Mouse (Mus musculus): ENCODE data around the gene Calm3.

The Calm3 gene

GRCm38 (mm10) chr7:16914453-16915343 lies 9.2 kb downstream of the Calm3 start:
- TF ChIP-seq POU5F1 (IDR thresholded peaks at IDR 0.05; ENCODE audit: borderline replicate concordance, low read length) (no peak), CTCF (conservative IDR thresholded peaks at IDR 0.05; ENCODE audit: low read length) (no peak), NANOG (IDR thresholded peaks at IDR 0.05; ENCODE audit: borderline replicate concordance, low read length) (no peak)
- Histone ChIP-seq H3K4me3 (replicated peaks; ENCODE audit: low read length) (no peak overlapping the region), H3K4me1 (replicated peaks; ENCODE audit: low read depth, low read length) (peaks cover 64% of the 10 kb centered on the region), H3K27me3 (ENCODE audit: insufficient read depth, low read length) (peaks cover 5% of the 10 kb centered on the region; the same call in 1 of the 2 replicates), H3K36me3 (ENCODE audit: insufficient read depth, low read length) (peaks cover 51% of the 10 kb centered on the region), H3K9me3 (ENCODE audit: low read length) (no peaks in the 10 kb centered on the region)

DNA sequence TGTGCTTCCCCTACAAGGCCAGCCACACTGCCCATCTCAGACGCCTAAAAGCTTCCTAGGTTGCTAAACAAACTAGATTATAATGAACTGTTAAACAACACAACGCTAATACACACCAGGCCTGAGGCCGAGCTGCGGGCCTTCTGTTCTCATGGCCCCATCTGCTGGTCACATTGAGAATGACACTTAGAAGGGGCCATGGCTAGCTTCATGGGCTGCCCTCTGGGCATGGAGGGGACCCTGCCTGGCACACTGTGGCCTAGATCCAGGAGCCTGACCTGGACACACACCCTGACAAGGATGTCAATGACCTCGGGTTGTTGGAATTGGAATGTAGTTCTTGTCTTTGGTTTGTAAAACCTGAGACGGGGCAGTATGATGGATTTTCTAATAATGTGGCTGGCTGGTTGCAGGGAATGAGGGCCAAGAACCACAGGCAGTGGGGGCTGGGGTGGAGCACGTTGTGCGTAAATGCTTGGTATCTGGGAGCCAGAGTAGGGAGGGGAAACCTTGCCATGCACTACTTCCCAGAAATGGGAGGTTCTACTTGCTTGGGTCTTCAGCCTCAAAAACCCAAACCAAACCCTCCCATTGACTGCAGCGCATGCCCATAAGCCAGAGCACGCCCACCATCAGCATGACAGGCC lies 10.0 kb downstream of the Calm3 start:
- H3K4me3 ChIP-seq (replicated peaks; ENCODE audit: low read length), result no peak overlapping the region
- H3K27me3 ChIP-seq (ENCODE audit: insufficient read depth, low read length), result peaks cover 13% of the 10 kb centered on the region
- TF ChIP-seq POU5F1 (IDR thresholded peaks at IDR 0.05; ENCODE audit: borderline replicate concordance, low read length), result no peak
- TF ChIP-seq CTCF (conservative IDR thresholded peaks at IDR 0.05; ENCODE audit: low read length), result peak; percentile 77
- no peak for TF ChIP-seq NANOG (IDR thresholded peaks at IDR 0.05; ENCODE audit: borderline replicate concordance, low read length)
- no peaks in the 10 kb centered on the region for H3K9me3 ChIP-seq (ENCODE audit: low read length)
- H3K4me1 ChIP-seq (replicated peaks; ENCODE audit: low read depth, low read length), result peaks cover 58% of the 10 kb centered on the region
- peaks cover 44% of the 10 kb centered on the region for H3K36me3 ChIP-seq (ENCODE audit: insufficient read depth, low read length)

- Histone ChIP-seq H3K4me1 (replicated peaks; ENCODE audit: low read depth, low read length) (peaks cover 56% of the 10 kb centered on the region), H3K9me3 (ENCODE audit: low read length) (no peaks in the 10 kb centered on the region), H3K36me3 (ENCODE audit: insufficient read depth, low read length) (peaks cover 29% of the 10 kb centered on the region), H3K27me3 (ENCODE audit: insufficient read depth, low read length) (peaks cover 27% of the 10 kb centered on the region), H3K4me3 (replicated peaks; ENCODE audit: low read length) (no peak overlapping the region)
- TF ChIP-seq POU5F1 (IDR thresholded peaks at IDR 0.05; ENCODE audit: borderline replicate concordance, low read length) (no peak), CTCF (conservative IDR thresholded peaks at IDR 0.05; ENCODE audit: low read length) (no peak), NANOG (IDR thresholded peaks at IDR 0.05; ENCODE audit: borderline replicate concordance, low read length) (no peak)
Observed at GRCm38 (mm10) chr7:16912360-16912759, 11.6 kb downstream of the Calm3 start.

DNA sequence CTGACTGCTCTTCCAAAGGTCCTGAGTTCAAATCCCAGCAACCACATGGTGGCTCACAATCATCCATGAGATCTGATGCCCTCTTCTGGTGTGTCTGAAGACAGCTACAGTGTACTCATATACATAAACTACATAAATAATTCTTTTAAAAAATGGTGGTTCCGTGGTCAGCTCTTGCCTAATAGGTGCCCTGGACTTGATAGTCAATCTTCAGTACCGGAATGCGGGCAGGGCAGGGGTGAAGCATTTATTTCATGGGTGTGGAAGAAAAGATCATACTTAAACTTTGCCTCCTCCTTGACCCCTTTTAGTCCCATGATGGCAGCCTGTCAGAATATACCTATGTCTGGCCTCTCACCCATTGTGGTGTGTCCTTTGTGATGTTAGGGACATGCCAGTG lies 12.0 kb downstream of the Calm3 start:
- Histone ChIP-seq H3K27me3 (ENCODE audit: insufficient read depth, low read length) (peaks cover 32% of the 10 kb centered on the region), H3K4me1 (replicated peaks; ENCODE audit: low read depth, low read length) (peaks cover 56% of the 10 kb centered on the region), H3K36me3 (ENCODE audit: insufficient read depth, low read length) (peaks cover 25% of the 10 kb centered on the region), H3K9me3 (ENCODE audit: low read length) (no peaks in the 10 kb centered on the region), H3K4me3 (replicated peaks; ENCODE audit: low read length) (no peak overlapping the region)
- TF ChIP-seq CTCF (conservative IDR thresholded peaks at IDR 0.05; ENCODE audit: low read length), result no peak

GRCm38 (mm10) chr7:16909909-16910308 lies 14.0 kb downstream of the Calm3 start:
- peaks cover 41% of the 10 kb centered on the region for H3K27me3 ChIP-seq (ENCODE audit: insufficient read depth, low read length)
- H3K4me3 ChIP-seq (replicated peaks; ENCODE audit: low read length), result no peak overlapping the region
- H3K4me1 ChIP-seq (replicated peaks; ENCODE audit: low read depth, low read length), result peaks cover 55% of the 10 kb centered on the region
- peaks cover 5% of the 10 kb centered on the region for H3K36me3 ChIP-seq (ENCODE audit: insufficient read depth, low read length)
- H3K9me3 ChIP-seq (ENCODE audit: low read length), result no peaks in the 10 kb centered on the region
- TF ChIP-seq CTCF (conservative IDR thresholded peaks at IDR 0.05; ENCODE audit: low read length), result no peak
- TF ChIP-seq POU5F1 (IDR thresholded peaks at IDR 0.05; ENCODE audit: borderline replicate concordance, low read length), result no peak
- no peak for TF ChIP-seq NANOG (IDR thresholded peaks at IDR 0.05; ENCODE audit: borderline replicate concordance, low read length)

DNA sequence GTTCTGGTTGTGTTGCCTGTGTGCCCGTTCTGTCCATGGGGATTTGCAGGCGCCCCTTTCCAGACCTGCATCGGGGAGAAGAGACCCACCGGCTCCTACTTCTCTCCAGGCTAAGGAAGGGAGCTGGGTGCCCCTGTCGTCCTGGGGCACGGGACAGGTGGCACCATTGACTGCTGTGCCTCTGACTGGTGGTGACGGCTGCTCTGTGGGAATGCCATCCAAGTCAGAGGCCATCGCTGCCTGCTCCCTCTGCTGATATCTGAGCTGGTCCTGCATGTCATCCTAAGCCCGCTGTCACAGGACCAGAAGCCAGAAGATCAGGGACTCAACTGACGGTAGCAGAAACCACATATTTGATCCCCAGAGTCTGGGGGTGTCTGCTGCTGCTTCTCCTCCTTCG lies 15.1 kb downstream of the Calm3 start:
- peaks cover 52% of the 10 kb centered on the region for H3K4me1 ChIP-seq (replicated peaks; ENCODE audit: low read depth, low read length)
- TF ChIP-seq POU5F1 (IDR thresholded peaks at IDR 0.05; ENCODE audit: borderline replicate concordance, low read length) (no peak), CTCF (conservative IDR thresholded peaks at IDR 0.05; ENCODE audit: low read length) (no peak), NANOG (IDR thresholded peaks at IDR 0.05; ENCODE audit: borderline replicate concordance, low read length) (no peak)
- H3K27me3 ChIP-seq (ENCODE audit: insufficient read depth, low read length), result peaks cover 41% of the 10 kb centered on the region
- no peaks in the 10 kb centered on the region for H3K36me3 ChIP-seq (ENCODE audit: insufficient read depth, low read length)
- H3K4me3 ChIP-seq (replicated peaks; ENCODE audit: low read length), result no peak overlapping the region
- H3K9me3 ChIP-seq (ENCODE audit: low read length), result no peaks in the 10 kb centered on the region

DNA sequence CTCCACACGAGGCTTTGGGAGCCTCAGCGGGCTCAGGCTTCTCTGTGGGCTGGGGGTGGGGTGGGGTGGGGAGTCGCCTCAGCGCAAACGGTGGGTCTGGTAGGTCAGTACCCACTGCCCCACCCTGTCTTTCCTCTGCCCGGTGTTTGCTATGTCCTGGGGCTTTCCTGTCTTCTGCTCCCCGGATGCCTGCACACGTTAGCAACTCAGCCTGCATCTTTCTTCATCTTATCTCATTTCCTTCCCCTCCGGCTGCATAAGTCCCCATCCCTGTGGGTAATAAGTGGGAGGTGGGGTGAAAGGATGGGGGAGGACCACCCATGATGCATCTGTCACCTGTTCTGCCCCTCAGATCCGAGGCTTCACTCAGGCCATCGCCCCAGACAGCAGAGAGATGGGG lies 15.5 kb downstream of the Calm3 start:
- H3K4me1 ChIP-seq (replicated peaks; ENCODE audit: low read depth, low read length), result peaks cover 56% of the 10 kb centered on the region
- no peaks in the 10 kb centered on the region for H3K36me3 ChIP-seq (ENCODE audit: insufficient read depth, low read length)
- H3K9me3 ChIP-seq (ENCODE audit: low read length), result no peaks in the 10 kb centered on the region
- TF ChIP-seq NANOG (IDR thresholded peaks at IDR 0.05; ENCODE audit: borderline replicate concordance, low read length) (no peak), CTCF (conservative IDR thresholded peaks at IDR 0.05; ENCODE audit: low read length) (no peak), POU5F1 (IDR thresholded peaks at IDR 0.05; ENCODE audit: borderline replicate concordance, low read length) (no peak)
- H3K27me3 ChIP-seq (ENCODE audit: insufficient read depth, low read length), result peaks cover 46% of the 10 kb centered on the region
- H3K4me3 ChIP-seq (replicated peaks; ENCODE audit: low read length), result no peak overlapping the region

DNA sequence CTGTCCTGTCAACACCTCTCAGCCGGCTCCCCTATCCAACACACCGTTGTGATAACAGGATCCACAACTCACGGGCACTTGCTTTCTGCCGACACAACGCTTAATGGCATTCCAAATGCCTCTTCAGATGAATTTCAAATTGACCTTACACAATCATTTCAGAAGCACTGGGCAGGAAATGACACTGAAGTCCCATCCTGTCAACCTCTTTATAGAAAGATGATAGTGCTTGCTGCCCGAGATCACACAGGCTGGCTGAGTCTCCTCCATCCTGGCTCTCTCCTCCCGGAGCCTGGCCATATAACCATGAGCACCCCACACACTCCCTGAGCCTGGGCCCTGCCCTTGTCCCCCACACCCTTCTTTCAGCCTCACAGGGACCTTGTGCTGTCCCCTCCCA lies 16.1 kb downstream of the Calm3 start:
- peaks cover 57% of the 10 kb centered on the region for H3K4me1 ChIP-seq (replicated peaks; ENCODE audit: low read depth, low read length)
- no peaks in the 10 kb centered on the region for H3K9me3 ChIP-seq (ENCODE audit: low read length)
- no peak overlapping the region for H3K4me3 ChIP-seq (replicated peaks; ENCODE audit: low read length)
- H3K36me3 ChIP-seq (ENCODE audit: insufficient read depth, low read length), result no peaks in the 10 kb centered on the region
- TF ChIP-seq NANOG (IDR thresholded peaks at IDR 0.05; ENCODE audit: borderline replicate concordance, low read length), result no peak
- no peak for TF ChIP-seq POU5F1 (IDR thresholded peaks at IDR 0.05; ENCODE audit: borderline replicate concordance, low read length)
- TF ChIP-seq CTCF (conservative IDR thresholded peaks at IDR 0.05; ENCODE audit: low read length), result no peak
- peaks cover 47% of the 10 kb centered on the region for H3K27me3 ChIP-seq (ENCODE audit: insufficient read depth, low read length)

Measured in E14TG2a.4 (cell line).